Mouse (Mus musculus) megakaryocyte, embryonic 14.5 days (primary cell): ENCODE data around the gene Olfr547. TPM values are rescaled to one million over a fixed set of nuclear protein-coding genes. Genes with fewer than 3 reads are reported as not detected.
"Not testable (repeated sequence)": the region's sequence is repeated elsewhere in the genome, so short reads cannot be mapped to it uniquely, and the experiment has no call there.

Experiments used
- H3K27me3 ChIP-seq: replicated peaks from 2 replicates; pipeline ENCODE3; 2012; ENCODE audit warnings: inconsistent platforms
- H3K36me3 ChIP-seq: replicated peaks from 2 replicates; pipeline ENCODE3; 2012; ENCODE audit warnings: low read length, inconsistent platforms, mixed read lengths
- H3K4me1 ChIP-seq: 2 replicates; pipeline ENCODE4 v1.6.1; 2012; ENCODE audit warnings: inconsistent platforms
- H3K4me3 ChIP-seq: replicated peaks from 2 replicates; pipeline ENCODE3; 2012; ENCODE audit warnings: moderate library complexity, mild to moderate bottlenecking, inconsistent platforms
- H3K9me3 ChIP-seq: 2 replicates; pipeline ENCODE4 v1.6.1; 2012; ENCODE audit warnings: inconsistent platforms
- FLI1 ChIP-seq: IDR thresholded peaks from 2 replicates; pipeline ENCODE4 v1.6.1; 2012; ENCODE audit warnings: low read length, inconsistent platforms, mixed read lengths
- GATA1 ChIP-seq: IDR thresholded peaks from 3 replicates; pipeline ENCODE4 v1.6.1; 2012; ENCODE audit warnings: mixed read lengths, low read length, inconsistent platforms, borderline replicate concordance
- polyA plus RNA-seq: library from polyadenylated mRNA; stranded (reverse); fragments of >175 nt; gene quantifications from 2 replicates; pipeline ENCODE4 v1.2.3, GENCODE M21; 2012; ENCODE audit warnings: low replicate concordance; ENCODE audit not compliant: insufficient read depth

Olfr547 gene
- not detected in 2 replicates for polyA plus RNA-seq

DNA sequence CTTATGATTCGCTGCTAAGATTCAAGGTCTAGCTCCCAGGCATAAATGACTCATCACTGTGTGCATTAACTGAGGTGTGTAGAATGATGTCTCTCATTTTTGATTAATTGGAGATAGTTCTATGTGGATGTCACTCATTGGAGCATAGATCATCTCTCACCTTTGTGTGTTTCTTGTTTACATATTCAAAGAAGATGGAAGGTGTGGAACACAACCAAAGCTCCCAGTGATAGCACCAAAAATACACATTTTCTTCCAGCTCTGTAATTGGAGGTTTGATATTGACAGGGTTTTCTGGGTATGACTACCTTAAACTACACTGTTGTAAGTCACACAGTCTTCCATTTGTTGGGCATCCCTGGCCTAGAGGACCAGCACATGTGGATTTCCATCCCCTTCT lies at the start of gene Olfr547:
Gene Olfr547, plus strand, starts transcription at position 301 of the 400 bp plus-strand sequence.
- H3K36me3 ChIP-seq, result no peaks in the 10 kb centered on the region
- TF ChIP-seq GATA1 (no peak), FLI1 (no peak)

DNA sequence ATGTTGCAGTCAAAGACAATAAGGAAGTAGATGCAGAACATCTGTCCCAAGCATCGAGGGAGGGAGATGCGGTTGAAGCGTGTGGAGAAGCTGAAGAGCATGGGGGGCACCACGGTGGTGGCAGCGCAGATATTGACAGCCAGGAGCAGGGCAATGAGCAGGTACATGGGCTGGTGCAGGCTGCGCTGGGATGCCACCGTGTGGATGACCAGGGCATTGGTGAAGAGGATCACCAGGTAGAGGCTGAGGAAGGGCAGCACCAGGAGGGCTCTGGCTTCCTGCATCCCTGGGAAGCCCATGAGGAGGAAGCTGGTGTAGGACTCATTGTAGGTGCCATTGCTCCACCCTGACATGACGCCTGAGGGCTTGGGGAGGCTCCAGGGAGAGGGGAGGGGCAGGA lies 49.8 kb upstream of the Olfr547 start:
- Histone ChIP-seq H3K4me3 (peak overlapping the region; percentile 59), H3K4me1 (peaks cover 90% of the 10 kb centered on the region), H3K36me3 (peaks cover 11% of the 10 kb centered on the region)
- not testable (repeated sequence) for H3K27me3 ChIP-seq, H3K9me3 ChIP-seq

More for the DNA sequence above, at the start of gene Olfr547:
- Histone ChIP-seq H3K4me3 (no peak within 1 kb of the TSS), H3K4me1 (peaks cover 4% of the 10 kb centered on the region; the same call in 1 of the 2 replicates), H3K27me3 (peaks cover 1% of the 10 kb centered on the region), H3K9me3 (no peaks in the 10 kb centered on the region)

DNA sequence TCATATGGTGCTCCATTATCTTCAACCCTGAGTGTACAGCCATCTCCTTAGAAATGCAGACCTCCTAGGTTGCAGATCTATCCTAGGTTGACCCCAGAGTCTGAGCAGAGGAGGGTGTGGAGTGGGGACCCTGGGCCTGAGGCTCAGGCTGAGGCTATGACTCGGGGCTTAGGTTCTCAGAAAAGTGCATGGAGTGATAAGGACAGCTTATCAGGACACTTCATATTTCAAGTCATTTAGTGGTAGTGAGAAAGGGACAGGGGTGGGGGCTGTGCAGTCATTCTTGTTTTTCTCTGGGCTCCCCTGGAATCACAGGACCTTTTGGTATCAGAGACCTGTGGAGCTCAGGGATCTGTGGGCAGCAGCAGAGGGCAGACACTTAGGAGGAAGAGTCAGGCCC lies 48.4 kb upstream of the Olfr547 start:
- peaks cover 11% of the 10 kb centered on the region for H3K36me3 ChIP-seq
- H3K9me3 ChIP-seq, result no peaks in the 10 kb centered on the region
- no peaks in the 10 kb centered on the region for H3K27me3 ChIP-seq
- peaks cover 85% of the 10 kb centered on the region for H3K4me1 ChIP-seq
- H3K4me3 ChIP-seq, result peak overlapping the region; percentile 58
- TF ChIP-seq FLI1 (no peak), GATA1 (no peak)

DNA sequence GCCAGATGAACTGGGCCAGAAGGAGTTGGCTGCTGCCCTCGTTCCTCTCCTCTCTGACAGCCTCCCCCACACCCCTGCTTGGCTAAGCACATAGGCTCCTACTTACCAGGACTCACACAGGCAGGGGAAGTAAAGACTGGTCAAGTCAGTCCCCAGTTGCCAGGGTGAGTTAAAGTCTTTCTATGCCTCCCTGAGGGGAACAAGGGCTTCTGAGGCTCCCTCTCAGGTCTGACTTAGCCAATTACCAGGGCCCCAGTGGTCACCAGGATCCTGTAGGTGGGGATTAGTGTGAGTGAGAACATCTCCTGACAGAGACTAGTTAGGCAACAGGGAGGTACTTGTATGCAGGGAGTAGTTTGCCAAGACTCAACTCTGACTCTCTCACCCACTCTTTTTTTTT lies 46.4 kb upstream of the Olfr547 start, which contains the start of gene Olfr544:
Gene Olfr544, minus strand, starts transcription at position 153 of the 400 bp plus-strand sequence.
- TF ChIP-seq FLI1, result no peak
- TF ChIP-seq GATA1, result no peak
- H3K4me3 ChIP-seq, result peak within 1 kb of the TSS; percentile 86
- H3K36me3 ChIP-seq, result peaks cover 12% of the 10 kb centered on the region
- peaks cover 68% of the 10 kb centered on the region for H3K4me1 ChIP-seq
- no peaks in the 10 kb centered on the region for H3K27me3 ChIP-seq
- no peaks in the 10 kb centered on the region for H3K9me3 ChIP-seq

DNA sequence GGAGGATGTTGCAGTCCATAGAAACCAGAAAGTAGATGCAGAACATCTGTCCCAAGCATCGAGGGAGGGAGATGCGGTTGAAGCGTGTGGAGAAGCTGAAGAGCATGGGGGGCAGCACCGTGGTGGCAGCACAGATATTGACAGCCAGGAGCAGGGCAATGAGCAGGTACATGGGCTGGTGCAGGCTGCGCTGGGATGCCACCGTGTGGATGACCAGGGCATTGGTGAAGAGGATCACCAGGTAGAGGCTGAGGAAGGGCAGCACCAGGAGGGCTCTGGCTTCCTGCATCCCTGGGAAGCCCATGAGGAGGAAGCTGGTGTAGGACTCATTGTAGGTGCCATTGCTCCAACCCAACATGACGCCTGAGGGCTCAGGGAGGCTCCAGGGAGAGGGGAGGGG lies 40.1 kb upstream of the Olfr547 start:
- not testable (repeated sequence) for H3K9me3 ChIP-seq, H3K36me3 ChIP-seq, H3K4me3 ChIP-seq, H3K27me3 ChIP-seq
- H3K4me1 ChIP-seq, result peaks cover 31% of the 10 kb centered on the region

DNA sequence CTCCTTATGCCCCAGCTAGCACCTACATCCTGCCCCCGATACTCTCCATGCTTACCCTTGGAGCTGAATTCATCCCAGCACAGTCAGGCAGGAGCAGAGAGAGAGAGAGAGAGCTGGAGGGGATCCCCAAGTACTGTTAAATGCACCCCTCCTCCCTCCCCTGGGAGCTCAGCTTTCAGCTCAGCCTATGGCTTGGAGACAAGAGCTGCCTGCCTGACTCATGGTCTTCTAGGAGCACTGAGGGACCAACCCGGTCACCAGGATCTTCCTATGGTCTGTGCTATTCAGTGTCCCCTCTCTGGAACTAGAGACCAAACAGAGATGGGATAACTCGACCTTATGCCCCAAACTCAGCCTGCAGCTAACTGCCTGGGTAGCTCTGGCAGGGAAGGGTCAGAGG lies 35.1 kb upstream of the Olfr547 start, which contains the start of gene Olfr545:
Gene Olfr545, minus strand, starts transcription at position 101 of the 400 bp plus-strand sequence.
- Histone ChIP-seq H3K4me3 (peak within 1 kb of the TSS; percentile 54), H3K27me3 (peaks cover 28% of the 10 kb centered on the region), H3K4me1 (peaks cover 19% of the 10 kb centered on the region), H3K9me3 (no peaks in the 10 kb centered on the region), H3K36me3 (no peaks in the 10 kb centered on the region)
- TF ChIP-seq GATA1 (no peak), FLI1 (no peak)

DNA sequence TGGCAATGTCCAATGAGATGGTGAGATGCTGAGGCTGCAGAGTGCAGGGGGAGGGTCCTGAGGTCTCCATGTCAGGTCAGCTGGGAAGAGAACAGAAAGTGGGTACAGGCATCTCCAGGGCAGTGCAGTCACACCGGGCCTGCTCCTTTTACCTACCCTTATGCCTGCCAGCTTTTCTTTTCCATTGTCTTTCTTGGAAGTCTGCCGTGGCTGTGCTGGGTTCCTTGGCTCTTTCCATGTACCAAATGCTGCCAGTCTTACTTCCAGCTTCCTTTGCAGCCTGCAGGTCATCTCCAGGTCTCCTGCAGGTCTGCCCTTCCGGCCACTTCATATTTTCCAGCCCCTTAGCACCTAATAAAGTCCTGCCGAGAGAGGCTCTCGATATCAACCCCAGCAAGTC lies 32.6 kb upstream of the Olfr547 start:
- Histone ChIP-seq H3K4me1 (peaks cover 22% of the 10 kb centered on the region), H3K36me3 (no peaks in the 10 kb centered on the region), H3K27me3 (peaks cover 28% of the 10 kb centered on the region), H3K9me3 (no peaks in the 10 kb centered on the region), H3K4me3 (no peak overlapping the region)
- TF ChIP-seq GATA1 (no peak), FLI1 (no peak)

DNA sequence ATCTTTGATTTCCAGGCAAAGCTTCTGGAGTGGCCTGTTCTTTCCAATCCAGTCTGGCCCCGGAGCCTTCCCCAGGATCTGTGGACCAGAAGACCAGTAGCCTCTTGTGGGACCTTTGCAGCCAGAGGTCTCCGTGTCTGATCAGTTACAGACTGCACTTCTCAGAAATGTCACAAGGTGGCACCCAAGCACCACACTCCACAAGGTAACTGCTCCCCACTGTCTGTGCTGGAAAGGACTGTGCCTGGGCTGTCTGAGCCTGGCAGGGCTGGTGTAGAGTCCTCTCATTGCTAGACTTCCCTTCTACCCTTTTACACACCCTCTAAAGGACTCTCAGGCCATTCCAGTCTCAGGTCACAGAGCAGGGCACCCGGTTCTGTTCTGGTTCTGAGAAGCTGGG lies 27.7 kb upstream of the Olfr547 start:
- Histone ChIP-seq H3K36me3 (no peaks in the 10 kb centered on the region), H3K27me3 (peaks cover 31% of the 10 kb centered on the region), H3K4me3 (no peak overlapping the region), H3K4me1 (peaks cover 8% of the 10 kb centered on the region; the same call in 1 of the 2 replicates), H3K9me3 (no peaks in the 10 kb centered on the region)
- TF ChIP-seq FLI1 (no peak), GATA1 (no peak)

DNA sequence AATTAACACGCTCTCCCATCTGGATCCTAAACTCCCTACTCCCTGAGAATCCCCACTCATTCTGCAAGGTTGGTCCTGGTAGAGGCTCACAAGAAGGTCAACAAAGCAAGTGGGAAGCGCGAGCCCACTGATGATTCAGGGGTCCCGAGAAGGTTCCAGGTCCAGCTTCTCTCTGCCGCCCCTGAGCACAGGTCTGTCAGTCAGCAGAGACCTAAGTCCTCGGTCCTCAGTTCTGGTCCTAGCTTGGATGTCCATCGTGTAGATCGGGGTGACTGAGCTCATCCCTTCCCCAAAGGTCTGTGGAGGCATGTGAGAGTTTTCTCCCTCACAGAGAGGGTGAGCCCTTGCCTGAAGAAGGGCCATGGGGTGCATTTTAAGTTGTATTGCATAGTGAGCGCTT lies 26.5 kb upstream of the Olfr547 start:
- Histone ChIP-seq H3K27me3 (peaks cover 31% of the 10 kb centered on the region), H3K4me1 (peaks cover 13% of the 10 kb centered on the region), H3K36me3 (no peaks in the 10 kb centered on the region), H3K4me3 (no peak overlapping the region), H3K9me3 (no peaks in the 10 kb centered on the region)
- no peak for TF ChIP-seq FLI1
- no peak for TF ChIP-seq GATA1

DNA sequence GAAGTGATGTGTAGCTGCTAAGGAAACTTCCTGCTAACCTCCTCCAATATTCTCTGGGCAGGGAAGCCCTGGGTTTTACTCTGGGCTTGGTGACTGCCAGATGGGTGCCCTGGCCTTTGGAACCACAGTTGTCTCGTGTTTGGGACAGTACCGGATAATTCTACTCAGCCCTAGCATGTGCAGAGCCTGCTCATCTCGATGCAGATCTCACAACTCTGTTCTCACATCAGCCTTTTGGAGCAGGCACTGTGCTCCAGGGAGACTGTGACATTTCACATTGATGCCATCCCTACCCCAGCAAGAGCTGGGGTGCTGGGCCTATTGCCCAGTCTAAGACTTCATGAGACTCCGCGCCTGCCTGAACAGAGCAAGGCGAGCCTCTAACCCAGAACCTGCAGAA lies 25.9 kb upstream of the Olfr547 start:
- peaks cover 31% of the 10 kb centered on the region for H3K27me3 ChIP-seq
- no peaks in the 10 kb centered on the region for H3K9me3 ChIP-seq
- H3K4me1 ChIP-seq, result peaks cover 17% of the 10 kb centered on the region
- no peaks in the 10 kb centered on the region for H3K36me3 ChIP-seq
- no peak overlapping the region for H3K4me3 ChIP-seq
- no peak for TF ChIP-seq FLI1
- no peak for TF ChIP-seq GATA1

DNA sequence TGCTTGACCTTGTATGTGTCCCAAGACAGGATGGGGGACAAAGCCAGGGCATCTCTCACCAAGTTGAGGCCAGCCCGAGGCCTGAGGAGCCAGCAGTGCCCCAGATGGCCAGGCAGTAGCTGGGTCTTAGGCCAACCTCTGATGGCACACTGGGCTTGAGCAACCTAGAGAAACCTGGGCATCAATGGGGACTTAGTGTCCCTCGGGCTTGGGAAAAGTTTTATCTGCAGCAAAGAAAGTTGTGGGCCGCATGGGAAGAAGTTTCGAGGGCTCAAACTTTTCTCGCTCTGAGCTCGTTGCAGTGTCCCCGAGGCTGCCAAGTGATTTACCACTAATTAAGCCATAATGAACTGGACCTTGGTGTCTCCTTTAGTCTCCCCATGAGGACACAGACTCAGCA lies 24.8 kb upstream of the Olfr547 start:
- Histone ChIP-seq H3K4me1 (peaks cover 27% of the 10 kb centered on the region), H3K27me3 (peaks cover 28% of the 10 kb centered on the region), H3K36me3 (no peaks in the 10 kb centered on the region), H3K9me3 (no peaks in the 10 kb centered on the region), H3K4me3 (no peak overlapping the region)
- TF ChIP-seq GATA1 (no peak), FLI1 (no peak)
